Mouse (Mus musculus) frontal cortex, postnatal 36 days (tissue): ENCODE data around the gene Gfral.
A peak's percentile ranks its signal among the peaks of the same experiment; 100 is the strongest.

Experiments used
- DNase-seq, 2 experiments: peaks; one replicate each; pipeline ENCODE4 v3.0.0; 2022; ENCODE audit warnings: low spot score in 2 of 2

The Gfral gene

DNA sequence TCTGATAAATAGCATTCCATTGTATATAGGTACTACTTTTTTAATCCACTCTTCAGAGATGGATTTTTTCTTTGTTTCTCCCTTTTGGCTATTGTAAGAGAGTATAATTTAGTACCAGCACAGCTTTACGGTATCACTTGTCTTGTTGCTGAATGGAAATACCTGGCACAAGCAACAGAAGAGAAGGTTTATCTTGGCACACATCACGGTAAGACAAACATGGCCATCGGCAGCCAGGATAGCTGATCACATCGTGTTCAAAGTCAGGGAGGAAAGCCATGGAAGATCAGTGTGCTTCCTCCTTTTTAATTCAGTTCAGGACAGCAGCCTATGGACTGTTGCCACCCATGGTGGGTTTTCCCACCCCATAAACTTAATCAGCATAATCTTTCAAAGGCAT, 89.2 kb downstream of the Gfral start:
- no peak for DNase-seq

DNA sequence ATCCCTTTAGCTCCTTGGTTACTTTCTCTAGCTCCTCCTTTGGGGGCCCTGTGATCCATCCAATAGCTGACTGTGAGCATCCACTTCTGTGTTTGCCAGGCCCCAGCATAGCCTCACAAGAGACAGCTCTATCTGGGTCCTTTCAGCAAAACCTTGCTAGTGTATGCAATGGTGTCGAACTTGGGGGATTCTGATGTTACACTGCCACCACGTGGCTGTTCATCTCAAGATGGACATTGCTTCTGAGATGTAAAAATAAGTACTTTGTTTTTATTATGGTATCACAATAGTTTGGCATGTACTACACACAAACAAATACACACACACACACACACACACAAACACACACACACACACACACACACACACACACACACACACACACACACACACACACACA, 90.6 kb downstream of the Gfral start:
- peak; percentile 47 to 66 for DNase-seq
